ENCODE assay signal across 25 mouse cellular contexts in genomic region chrX:152755819-152756218, GRCm38 (mm10). TPM values are rescaled to one million over a fixed set of nuclear protein-coding genes. Genes with fewer than 3 reads are reported as not detected.
DNase-seq lines count a peak whose midpoint lies in the region; ATAC-seq and TF ChIP-seq lines count a peak whose summit lies in the region.
"Had no signal": no experiment of that assay in that cellular context is flagged by ENCODE, and none has a peak within 500 bp of the region (broad histone marks: within the 10 kb centered on the region; RNA-seq: fewer than 3 reads in every experiment).

No protein-coding gene starts in this region.

- no peak overlapping the region for H3K4me2 ChIP-seq in kidney, embryonic 15.5 days
- H3K4me2 ChIP-seq in intestine, postnatal 0 days (replicated peaks; ENCODE audit: low read depth) = 0 out of 2 replicates have a peak overlapping the region, but pooled peaks have one; percentile 30
- H3K4me2 ChIP-seq in midbrain, embryonic 16.5 days (ENCODE audit: low read length) = no peak overlapping the region
- H3K4me2 ChIP-seq: heart, embryonic 12.5 days; heart, embryonic 15.5 days; hindbrain, embryonic 13.5 days had no signal

- H3K27ac ChIP-seq in kidney, embryonic 15.5 days = no peak overlapping the region
- 0 out of 2 replicates have a peak overlapping the region, but pooled peaks have one; percentile 11 for H3K27ac ChIP-seq in intestine, postnatal 0 days (ENCODE audit: low read depth, low read length)
- H3K27ac ChIP-seq in midbrain, embryonic 16.5 days (ENCODE audit: low read length) = no peak overlapping the region
- H3K27ac ChIP-seq: gastrocnemius, adult 2 months; heart, embryonic 15.5 days; hindbrain, embryonic 10.5 days; hindbrain, embryonic 13.5 days had no signal

- H3K4me1 ChIP-seq in kidney, embryonic 15.5 days = no peaks in the 10 kb centered on the region
- H3K4me1 ChIP-seq in intestine, postnatal 0 days (replicated peaks; ENCODE audit: control insufficient read depth, insufficient read depth, low read length) = no peaks in the 10 kb centered on the region
- no peaks in the 10 kb centered on the region for H3K4me1 ChIP-seq in midbrain, embryonic 16.5 days (ENCODE audit: control insufficient read depth, insufficient read depth, low read length)
- H3K4me1 ChIP-seq: heart, embryonic 12.5 days; heart, embryonic 15.5 days; hindbrain, embryonic 10.5 days; hindbrain, embryonic 13.5 days had no signal

- H3K36me3 ChIP-seq in kidney, embryonic 15.5 days = no peaks in the 10 kb centered on the region
- H3K36me3 ChIP-seq in intestine, postnatal 0 days (ENCODE audit: control insufficient read depth, insufficient read depth) = no peaks in the 10 kb centered on the region
- no peaks in the 10 kb centered on the region for H3K36me3 ChIP-seq in midbrain, embryonic 16.5 days (ENCODE audit: control insufficient read depth, insufficient read depth, low read length)
- H3K36me3 ChIP-seq: heart, embryonic 12.5 days; heart, embryonic 15.5 days; hindbrain, embryonic 10.5 days; hindbrain, embryonic 13.5 days had no signal

- no peak overlapping the region for H3K9ac ChIP-seq in kidney, embryonic 15.5 days
- no peak overlapping the region for H3K9ac ChIP-seq in intestine, postnatal 0 days (ENCODE audit: low read depth, low read length)
- H3K9ac ChIP-seq in midbrain, embryonic 16.5 days (ENCODE audit: low read depth, low read length) = no peak overlapping the region
- H3K9ac ChIP-seq: forebrain, postnatal 0 days; heart, embryonic 12.5 days; heart, embryonic 15.5 days; hindbrain, embryonic 13.5 days had no signal

- H3K9me3 ChIP-seq in kidney, embryonic 15.5 days (replicated peaks) = no peaks in the 10 kb centered on the region
- H3K9me3 ChIP-seq in intestine, postnatal 0 days (ENCODE audit: control insufficient read depth) = no peaks in the 10 kb centered on the region
- H3K9me3 ChIP-seq in midbrain, embryonic 16.5 days (replicated peaks; ENCODE audit: control insufficient read depth, low read length, poor library complexity, severe bottlenecking) = no peaks in the 10 kb centered on the region
- H3K9me3 ChIP-seq: heart, embryonic 12.5 days; heart, embryonic 15.5 days; hindbrain, embryonic 10.5 days; hindbrain, embryonic 13.5 days had no signal

- peak; percentile 53 for DNase-seq in kidney, adult 9 months
- peak; percentile 42 for DNase-seq in fat pad, adult 2 months (ENCODE audit: extremely low read depth, low read depth, low spot score)
- DNase-seq in gonadal fat pad, adult 2 months (ENCODE audit: low read depth) = peak; percentile 58
- DNase-seq: adrenal gland, adult 8-10 months; adrenal gland, postnatal 25 days; cerebellum, adult 11-12 months; cerebellum, adult 8-10 months; cerebellum, postnatal 14 days; forebrain, postnatal 0 days; gastrocnemius, adult 2 months; gastrocnemius, postnatal 14 days; heart, adult 18-20 months; heart, postnatal 10 days; heart, postnatal 36 days had no signal

- 85% methylated on average over 1 of the region's 1 CpGs for WGBS in kidney, embryonic 15.5 days
- 44% methylated on average over 1 of the region's 1 CpGs for WGBS in intestine, postnatal 0 days
- 85% methylated on average over 1 of the region's 1 CpGs for WGBS in midbrain, embryonic 16.5 days

- H3K27me3 ChIP-seq in kidney, embryonic 15.5 days = 0 out of 2 replicates have a peak, but pooled peaks cover 6% of the 10 kb centered on the region
- H3K27me3 ChIP-seq in intestine, postnatal 0 days (replicated peaks; ENCODE audit: control insufficient read depth, insufficient read depth, low read length) = no peaks in the 10 kb centered on the region
- H3K27me3 ChIP-seq in midbrain, embryonic 16.5 days (ENCODE audit: control insufficient read depth, insufficient read depth, low read depth, low read length) = no peaks in the 10 kb centered on the region
- H3K27me3 ChIP-seq: heart, embryonic 12.5 days; heart, embryonic 15.5 days had no signal

- H3K4me3 ChIP-seq in kidney, embryonic 15.5 days (replicated peaks) = no peak overlapping the region
- no peak overlapping the region for H3K4me3 ChIP-seq in intestine, postnatal 0 days (ENCODE audit: low read depth, low read length)
- no peak overlapping the region for H3K4me3 ChIP-seq in midbrain, embryonic 16.5 days (ENCODE audit: low read depth, low read length)
- H3K4me3 ChIP-seq: gastrocnemius, adult 2 months; heart, embryonic 12.5 days; heart, embryonic 15.5 days; hindbrain, embryonic 10.5 days; hindbrain, embryonic 13.5 days had no signal

- no peak for ATAC-seq in kidney, embryonic 15.5 days (replicated peaks; ENCODE audit: low FRiP score)
- ATAC-seq in intestine, postnatal 0 days = peak; percentile 80
- no peak for ATAC-seq in midbrain, embryonic 16.5 days
- ATAC-seq: CD4-positive, CD25-positive, alpha-beta regulatory T cell, adult 4 months; forebrain, embryonic 14.5 days; forebrain, postnatal 0 days; hindbrain, embryonic 16.5 days had no signal

- no peak for TF ChIP-seq CTCF in intestine, postnatal 0 days (IDR thresholded peaks at IDR 0.05; ENCODE audit: low read depth)

RNA-seq across cellular contexts. Expression of gene Shroom2, which starts 13.4 kb away (rescaled TPM):
- polyA plus RNA-seq in kidney, embryonic 15.5 days (2015; fragmentation: Nextera tagmentation; extraction: Ambion mirVana) = 4.7 and 5.5 TPM in 2 replicates
- polyA plus RNA-seq in gonadal fat pad, adult 2 months (2012; rRNA removed) = 6.4 and 7.5 TPM in 2 replicates
- polyA plus RNA-seq in intestine, postnatal 0 days (2015; fragmentation: Nextera tagmentation; extraction: Ambion mirVana) = 3.1 and 3.5 TPM in 2 replicates
- polyA plus RNA-seq in midbrain, embryonic 16.5 days (2015; fragmentation: Nextera tagmentation; extraction: Ambion mirVana) = 123 and 151 TPM in 2 replicates
- polyA plus RNA-seq: CD4-positive, CD25-positive, alpha-beta regulatory T cell, adult 4 months had no signal

RNA-seq across cellular contexts. Expression of gene Gpr143, which starts 25.9 kb away (rescaled TPM):
- 0.09 and 0.13 TPM in 2 replicates for polyA plus RNA-seq in kidney, embryonic 15.5 days (2015; fragmentation: Nextera tagmentation; extraction: Ambion mirVana)
- not detected in 2 replicates for polyA plus RNA-seq in gonadal fat pad, adult 2 months (2012; rRNA removed)
- 0.16 TPM in 1 of 2 replicates, not detected in the other for polyA plus RNA-seq in intestine, postnatal 0 days (2015; fragmentation: Nextera tagmentation; extraction: Ambion mirVana)
- polyA plus RNA-seq in midbrain, embryonic 16.5 days (2015; fragmentation: Nextera tagmentation; extraction: Ambion mirVana) = 0.30 and 0.31 TPM in 2 replicates
- polyA plus RNA-seq: C2C12; CD4-positive, CD25-positive, alpha-beta regulatory T cell, adult 4 months; heart, embryonic 12.5 days; hindbrain, embryonic 13.5 days had no signal

Comparison
In these comparisons a context has a peak if more than half of its experiments do, and no peak if none do; other contexts are left out.
1. RNA of gene Shroom2, which starts 13.4 kb away (polyA plus RNA-seq): 123 to 151 TPM in midbrain, embryonic 16.5 days; 6.4 to 7.5 TPM in gonadal fat pad, adult 2 months, 4.7 to 5.5 TPM in kidney, embryonic 15.5 days and 3.1 to 3.5 TPM in intestine, postnatal 0 days; every median in the first group is over 10 times any median in the second.
2. Peak in every context shown above with its lines, with median percentiles within 50 percentile points of each other: DNase-seq.